Mouse (Mus musculus): ENCODE measurements around the gene Ablim1.

DNA sequence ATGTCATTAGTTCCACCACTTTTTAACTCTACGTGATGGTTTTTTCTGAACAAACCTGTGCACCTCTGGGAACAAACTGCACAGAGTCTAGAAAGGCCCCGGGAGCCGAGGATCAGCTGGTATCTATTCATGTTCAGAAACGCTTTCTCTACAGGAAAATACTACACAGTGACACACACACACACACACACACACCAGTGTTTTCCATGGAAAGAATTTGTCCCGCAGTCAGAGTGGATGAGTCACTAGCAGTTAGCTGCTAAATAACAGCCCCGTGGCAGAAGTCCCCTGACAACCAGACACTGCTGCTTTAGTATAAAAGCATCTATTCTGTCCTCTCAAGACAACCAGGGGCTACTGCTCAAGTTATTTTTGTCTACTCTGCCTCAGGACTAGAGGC, 115.4 kb downstream of the Ablim1 start:
- TF ChIP-seq CTCF (IDR thresholded peaks at IDR 0.05; ENCODE audit: borderline replicate concordance, control insufficient read depth, extremely low read depth, insufficient read depth, low read length, poor library complexity) (no peak), POLR2A (IDR thresholded peaks at IDR 0.05; ENCODE audit: control insufficient read depth, extremely low read depth, insufficient read depth, low read length, poor library complexity) (no peak)

All from thymus, adult 2 months (tissue).